Mouse (Mus musculus): Measurements from ENCODE around the gene Fgd5.
"Not testable (repeated sequence)": the region's sequence is repeated elsewhere in the genome, so short reads cannot be mapped to it uniquely, and the experiment has no call there.

Fgd5 gene

DNA sequence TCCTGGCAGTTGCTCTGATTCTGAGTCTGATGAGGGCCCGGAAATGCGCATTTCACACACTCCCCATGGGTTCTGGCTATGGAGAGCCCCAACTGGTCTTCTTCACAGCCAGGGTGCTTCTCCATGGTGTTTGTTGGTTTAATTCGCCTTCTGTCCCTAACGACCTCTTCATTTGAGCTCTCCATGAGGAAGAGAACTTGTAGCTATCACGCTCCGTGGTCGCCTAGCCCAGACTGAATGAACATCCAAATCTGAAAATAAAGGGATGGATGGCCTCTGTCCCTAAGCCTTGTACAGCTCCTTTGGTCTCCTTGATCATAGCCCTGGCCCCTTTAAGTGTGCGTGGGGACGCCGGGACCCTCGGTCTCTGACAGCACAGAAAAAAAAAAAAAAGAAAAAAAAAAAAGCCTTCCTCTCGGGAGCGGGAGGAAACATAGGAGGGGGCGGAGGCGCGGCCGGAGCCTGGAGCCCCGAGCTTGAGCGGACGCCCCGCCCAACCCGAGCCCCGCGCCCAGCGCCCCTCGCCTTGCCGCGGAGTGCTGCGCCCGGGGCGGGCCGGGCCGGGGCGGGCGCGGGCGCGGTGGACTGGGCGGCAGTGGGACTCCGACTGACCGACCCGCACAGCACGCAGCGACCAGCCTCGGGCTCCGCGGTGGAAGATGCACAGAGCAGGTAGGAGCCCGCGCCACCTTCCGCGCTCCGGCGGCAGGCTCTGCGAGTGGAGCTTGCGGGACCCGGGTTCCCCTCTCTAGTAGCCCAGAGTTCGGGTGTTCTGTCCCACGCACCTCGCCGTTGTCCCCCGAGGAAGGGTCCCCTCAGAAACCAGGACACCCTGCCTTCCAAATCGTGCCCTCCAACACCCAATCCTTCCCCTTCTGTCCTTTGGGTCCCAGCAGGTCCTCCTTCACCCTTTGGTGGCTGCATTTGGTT, at the start of gene Fgd5:
TSS of gene Fgd5 (plus strand) at position 508 of the 930 bp plus-strand sequence.
- peak; percentile 20 for DNase-seq (ENCODE audit: low spot score)

GRCm38 (mm10) chr6:91931231-91931630, 47.4 kb upstream of the Fgd5 start:
- DNase-seq (ENCODE audit: low spot score), result no peak

DNA sequence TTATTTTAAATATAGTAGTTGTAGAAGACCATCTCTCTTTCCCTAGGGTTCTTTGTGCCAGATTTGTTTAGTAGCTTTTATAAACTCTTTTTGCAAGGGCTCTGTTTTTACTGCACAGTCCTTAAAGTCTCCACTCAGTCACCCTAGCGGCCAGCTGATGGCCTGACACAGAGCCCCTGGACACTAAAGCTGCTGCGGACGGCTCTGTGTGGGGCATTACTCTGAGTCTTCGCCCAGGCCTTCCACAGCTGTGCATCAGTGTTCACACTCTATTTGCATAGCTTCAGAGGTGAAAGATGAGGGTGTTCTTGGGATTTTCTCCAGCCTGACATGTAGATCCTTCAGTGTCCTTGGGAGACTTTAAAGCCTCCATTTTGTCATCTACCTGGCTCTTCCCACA, 40.2 kb upstream of the Fgd5 start:
- no peak for DNase-seq (ENCODE audit: low spot score)

DNA sequence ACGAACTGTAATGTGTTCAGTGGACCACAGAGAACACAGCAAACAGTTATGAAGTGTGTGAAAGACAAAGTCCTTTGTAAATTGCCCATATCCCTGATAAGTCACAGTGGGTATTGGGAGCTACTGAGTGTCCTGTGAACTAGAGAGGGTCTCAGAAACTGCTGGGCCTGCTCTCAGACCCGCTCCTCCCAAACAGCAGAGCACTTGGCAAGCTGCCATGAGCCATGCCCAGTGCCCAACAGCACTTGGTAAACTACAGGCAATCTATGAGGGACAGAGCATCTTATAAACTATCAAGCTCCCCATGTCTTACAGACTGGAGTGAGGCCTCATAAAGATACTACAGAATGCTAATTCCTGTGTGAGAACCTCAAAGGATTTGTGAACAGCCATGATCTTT, 30.3 kb upstream of the Fgd5 start:
- DNase-seq (ENCODE audit: low spot score), result no peak

- not testable (repeated sequence) for DNase-seq (ENCODE audit: low spot score)
Observed at GRCm38 (mm10) chr6:91958015-91958414, 20.7 kb upstream of the Fgd5 start.

DNA sequence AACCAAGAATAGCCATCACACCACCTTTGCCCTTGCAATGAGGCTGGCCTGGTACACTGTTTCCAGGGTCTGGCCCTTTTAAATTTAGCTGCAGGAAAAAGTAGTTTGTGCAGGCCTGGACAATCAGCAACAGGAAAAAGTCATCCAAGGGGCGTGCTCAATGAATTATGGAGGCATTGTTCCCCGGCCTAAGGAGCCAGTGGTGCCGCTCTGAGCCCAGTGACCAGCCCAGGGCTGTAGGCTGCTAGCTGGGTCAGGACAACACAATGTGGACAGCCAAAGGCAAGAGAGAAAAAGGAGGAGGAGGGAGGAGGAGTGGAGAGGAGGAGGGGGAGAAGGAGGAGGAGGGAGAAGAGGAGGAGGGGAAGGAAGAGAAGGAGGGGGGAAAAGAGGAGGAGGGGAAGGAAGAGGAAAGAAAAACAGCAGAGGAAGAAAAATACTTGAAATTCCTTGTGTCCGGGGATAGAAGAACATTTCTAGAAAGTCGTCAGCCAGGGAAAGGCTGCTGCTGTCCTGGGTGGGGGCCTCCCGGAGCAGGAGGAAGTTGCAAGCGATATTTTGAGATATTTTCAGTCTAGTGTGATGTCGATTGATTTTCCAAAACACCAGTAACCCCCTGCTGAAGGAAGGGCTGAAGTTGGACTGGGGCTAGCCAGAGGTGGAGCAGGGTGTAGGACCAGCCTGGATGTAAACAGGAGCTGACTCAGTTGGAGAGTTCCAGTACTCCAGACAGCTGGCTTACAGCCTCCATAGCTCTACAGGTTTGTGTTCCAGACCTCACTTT, 18.5 kb upstream of the Fgd5 start:
- DNase-seq (ENCODE audit: low spot score), result peak; percentile 15

GRCm38 (mm10) chr6:91963429-91963828, 15.2 kb upstream of the Fgd5 start:
- DNase-seq (ENCODE audit: low spot score), result no peak

DNA sequence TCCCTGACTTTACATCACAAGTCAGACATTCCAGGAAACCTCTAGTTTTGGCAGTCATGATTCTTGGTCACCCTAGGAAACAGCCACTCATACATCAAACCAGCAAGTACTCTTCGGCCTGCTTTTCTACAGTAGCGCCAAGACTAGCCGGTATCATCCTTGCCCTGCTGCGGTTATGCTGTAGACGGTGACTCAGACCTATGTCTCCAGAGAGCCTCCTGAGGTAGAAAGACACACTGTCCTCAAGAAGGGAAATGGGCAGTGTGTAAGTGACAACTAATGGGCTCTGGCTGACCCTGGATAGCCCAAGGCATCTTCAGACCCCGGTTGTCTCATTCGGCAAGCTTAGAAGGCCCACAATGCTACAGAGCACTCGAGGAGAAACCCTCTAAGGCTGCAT, 13.6 kb upstream of the Fgd5 start:
- no peak for DNase-seq (ENCODE audit: low spot score)

GRCm38 (mm10) chr6:91966006-91966405, 12.7 kb upstream of the Fgd5 start:
- no peak for DNase-seq (ENCODE audit: low spot score)

DNA sequence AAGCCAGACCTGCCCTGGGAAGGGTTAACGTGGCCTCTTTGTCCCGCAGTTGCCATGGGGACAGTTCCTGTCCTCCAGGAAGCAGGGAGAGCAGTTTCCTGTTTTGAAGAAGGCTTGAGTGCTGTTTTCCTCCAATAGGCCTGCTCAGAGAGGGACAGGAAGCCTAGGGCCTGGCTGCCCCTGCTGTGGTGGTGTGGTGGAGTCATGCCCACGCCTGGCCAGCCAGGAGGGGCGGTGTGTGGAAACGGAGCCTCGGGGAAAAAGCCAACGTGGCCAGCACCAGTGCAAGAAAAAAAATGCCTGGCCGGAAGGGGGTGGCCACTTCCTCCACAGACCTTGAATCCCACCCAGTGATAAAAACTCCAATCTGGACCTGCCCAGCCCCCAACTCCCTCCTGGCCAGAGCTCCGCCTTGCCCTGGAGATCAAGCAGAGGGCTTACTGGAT, 6.5 kb upstream of the Fgd5 start:
- DNase-seq (ENCODE audit: low spot score), result peak; percentile 68

DNA sequence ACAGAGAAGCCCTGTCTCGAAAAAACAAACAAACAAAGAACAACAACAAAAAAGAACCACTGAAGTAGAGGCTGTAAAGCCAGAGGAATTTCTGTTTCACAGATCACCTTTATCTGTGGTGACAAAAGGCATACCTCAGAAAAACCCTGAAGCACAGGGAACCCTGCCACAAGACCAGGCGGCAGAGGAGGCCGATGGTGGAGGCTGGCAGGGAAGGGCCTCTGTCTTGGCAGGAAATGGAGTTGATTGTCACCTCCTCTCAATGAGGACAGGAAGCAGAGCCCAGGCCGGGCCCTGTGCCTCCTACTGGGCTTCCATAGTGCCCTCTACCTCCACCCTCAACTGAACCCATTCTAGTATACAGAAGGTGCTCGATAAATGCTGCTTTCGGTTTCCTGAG, 4.7 kb upstream of the Fgd5 start:
- DNase-seq (ENCODE audit: low spot score), result no peak

DNA sequence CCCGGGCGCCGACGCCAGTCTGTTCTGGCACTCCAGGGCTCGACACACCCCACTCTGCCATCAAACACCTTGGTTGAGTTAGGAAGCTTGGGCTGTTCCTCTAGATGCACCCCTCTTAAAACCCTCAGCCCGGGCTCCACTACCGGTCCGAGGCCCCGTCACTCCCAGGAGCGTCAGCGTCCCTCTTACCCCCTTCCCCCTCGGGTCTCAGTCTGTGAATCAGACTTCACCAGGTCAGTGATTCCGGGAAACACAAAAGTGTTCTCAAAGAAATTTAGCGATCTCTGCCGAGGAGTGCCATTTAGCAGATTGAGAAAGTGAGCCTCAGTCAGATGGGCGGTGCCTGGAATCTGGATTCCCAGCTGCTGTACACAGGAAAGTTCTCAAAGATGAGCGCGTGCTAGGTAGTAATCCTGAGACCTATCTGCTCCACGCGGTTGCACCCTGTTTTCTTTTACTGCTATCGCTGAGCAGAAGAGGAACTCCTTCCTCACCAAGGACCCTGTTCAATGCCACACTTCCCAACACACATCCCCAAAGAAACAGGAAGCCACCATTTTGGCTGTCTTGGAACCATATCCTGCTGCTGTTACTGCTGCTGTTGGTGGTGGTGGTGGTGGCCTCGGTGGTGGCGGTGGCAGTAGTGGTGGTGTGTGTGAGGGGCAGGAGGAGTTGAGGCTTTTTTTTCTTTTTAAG, 771 bp downstream of the Fgd5 start:
- no peak for DNase-seq (ENCODE audit: low spot score)

GRCm38 (mm10) chr6:91980011-91980410, 1.3 kb downstream of the Fgd5 start:
- DNase-seq (ENCODE audit: low spot score), result no peak

DNA sequence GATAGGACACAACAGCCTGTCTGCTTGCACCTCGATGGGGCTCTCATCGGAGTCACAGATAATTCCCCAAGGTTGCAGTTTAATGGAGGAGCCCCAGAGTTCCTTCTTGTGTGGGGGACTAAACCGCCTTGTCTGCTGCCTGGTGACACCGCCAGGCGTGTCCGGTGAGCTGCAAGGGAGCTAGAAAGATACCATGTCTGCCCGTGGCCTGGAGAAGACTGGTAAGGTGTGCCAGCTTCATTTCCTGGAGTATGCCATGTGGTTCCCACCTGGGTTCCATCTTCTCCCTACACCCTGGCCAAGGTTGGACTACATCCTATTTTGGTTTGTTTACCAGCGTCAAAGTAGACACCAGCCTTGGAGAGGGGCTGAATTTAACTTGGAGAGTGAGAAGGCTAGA, 11.4 kb downstream of the Fgd5 start:
- DNase-seq (ENCODE audit: low spot score), result no peak

- no peak for DNase-seq (ENCODE audit: low spot score)
Observed at GRCm38 (mm10) chr6:91992823-91993222, 14.1 kb downstream of the Fgd5 start.

- no peak for DNase-seq (ENCODE audit: low spot score)
Observed at GRCm38 (mm10) chr6:91993795-91994505, 15.3 kb downstream of the Fgd5 start.

GRCm38 (mm10) chr6:91996072-91996471, 17.4 kb downstream of the Fgd5 start:
- DNase-seq (ENCODE audit: low spot score), result no peak

DNA sequence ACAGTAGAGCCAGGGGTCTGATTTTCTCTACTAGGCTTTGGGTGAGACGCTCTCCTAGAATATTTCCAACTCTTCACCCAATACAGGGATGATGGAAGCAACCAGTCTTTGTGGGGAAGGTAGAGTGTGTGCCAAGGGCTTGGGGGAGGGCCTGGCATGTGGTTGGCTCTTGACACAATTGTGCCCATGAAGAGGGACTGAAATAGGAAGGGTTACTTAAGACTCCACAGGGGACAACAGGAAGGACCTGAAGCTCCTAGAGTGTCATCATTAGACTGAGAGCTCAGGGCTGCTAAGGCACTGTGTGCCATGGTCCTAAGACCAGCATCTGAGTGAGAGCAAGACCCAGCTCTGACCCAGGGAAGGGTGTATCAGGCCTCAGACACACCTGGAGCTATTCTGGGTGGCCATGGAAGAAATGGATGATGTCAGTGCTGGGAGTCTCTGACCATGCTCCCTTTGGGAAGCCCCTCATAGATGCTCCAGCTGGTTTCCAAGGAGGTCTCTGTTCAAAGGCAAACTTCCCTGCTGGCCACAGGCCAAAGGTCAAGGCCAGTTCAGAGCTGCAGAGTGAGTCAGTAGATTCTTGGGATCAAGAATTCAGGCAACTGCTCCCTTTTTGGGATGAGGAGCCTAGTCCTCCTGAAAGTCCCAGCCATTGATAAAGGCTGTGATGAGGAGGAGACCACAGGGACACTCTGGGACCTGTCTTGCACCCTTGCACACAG, 24.0 kb downstream of the Fgd5 start:
- no peak for DNase-seq (ENCODE audit: low spot score)

DNA sequence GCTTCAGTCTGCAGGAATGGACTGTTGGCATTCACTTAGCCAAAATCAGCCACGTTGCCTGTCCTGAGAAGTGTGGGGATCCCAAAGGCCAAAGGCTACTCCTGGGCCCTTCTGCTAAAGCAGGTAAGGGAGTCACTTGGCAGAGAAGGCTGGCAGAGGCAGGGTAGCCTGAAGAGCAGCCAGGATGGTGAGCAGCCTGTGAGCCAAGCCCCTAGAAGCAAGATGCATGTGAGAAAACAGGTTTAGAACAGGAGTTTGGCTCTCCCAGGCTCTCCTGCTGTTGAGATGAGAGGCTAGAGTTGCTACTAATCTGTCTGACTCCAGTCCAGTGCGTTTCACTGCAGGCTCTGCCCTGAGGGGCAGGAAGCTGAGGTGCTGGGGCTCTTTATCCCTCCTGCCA, 25.0 kb downstream of the Fgd5 start:
- no peak for DNase-seq (ENCODE audit: low spot score)

GRCm38 (mm10) chr6:92004137-92004805, 25.6 kb downstream of the Fgd5 start:
- no peak for DNase-seq (ENCODE audit: low spot score)

DNA sequence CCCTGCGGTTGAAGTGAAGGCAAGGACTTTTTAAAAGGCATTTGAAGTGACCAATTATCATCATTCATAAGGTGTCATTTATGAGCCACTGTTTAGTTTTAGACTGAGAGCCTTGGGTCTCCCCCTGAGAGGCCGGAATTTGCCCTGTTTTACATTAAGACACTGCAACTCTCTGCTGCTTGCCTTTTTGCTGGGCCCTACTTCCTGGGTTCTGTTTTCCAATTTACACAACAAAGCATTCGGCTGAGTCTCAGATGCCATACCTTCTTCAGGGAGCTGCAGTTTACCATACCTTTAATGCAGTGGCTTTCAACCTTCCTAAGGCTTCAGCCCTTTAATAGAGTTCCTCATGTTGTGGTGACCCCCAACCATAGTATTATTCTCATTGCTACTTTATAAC, 26.1 kb downstream of the Fgd5 start:
- no peak for DNase-seq (ENCODE audit: low spot score)

Measured in yolk sac, embryonic 10.5 days (tissue).